Mouse (Mus musculus) spleen, adult 2 months (tissue): ENCODE results near the gene Iqcg. TPM values are rescaled to one million over a fixed set of nuclear protein-coding genes. Genes with fewer than 3 reads are reported as not detected.

Experiments
- DNase-seq, 2 experiments: peaks; one replicate each; pipeline versions ENCODE4 v3.0.0 to v3.0.0-alpha.2; 2012 to 2021; ENCODE audit warnings: low spot score in 2 of 2, low read depth in 1 of 2
- H3K27ac ChIP-seq: fragments of 200-500 bp; 2 replicates; pipeline ENCODE4 v1.5.1; 2012; ENCODE audit warnings: low read length, inconsistent platforms; ENCODE audit not compliant: insufficient read depth
- H3K27me3 ChIP-seq: fragments of 200-500 bp; 2 replicates; pipeline ENCODE4 v1.6.1; 2012; ENCODE audit warnings: mild to moderate bottlenecking, moderate library complexity, low read length, inconsistent platforms; ENCODE audit not compliant: control insufficient read depth, insufficient read depth
- H3K36me3 ChIP-seq: fragments of 200-500 bp; 2 replicates; pipeline ENCODE4 v1.6.1; 2012; ENCODE audit warnings: mild to moderate bottlenecking, low read length, inconsistent platforms; ENCODE audit not compliant: control insufficient read depth, insufficient read depth
- H3K4me1 ChIP-seq: fragments of 200-500 bp; 2 replicates; pipeline ENCODE4 v1.6.1; 2011; ENCODE audit warnings: inconsistent platforms; ENCODE audit not compliant: control insufficient read depth, insufficient read depth, insufficient read length
- H3K4me3 ChIP-seq: fragments of 200-500 bp; 2 replicates; pipeline ENCODE4 v1.5.1; 2011; ENCODE audit warnings: mild to moderate bottlenecking, inconsistent platforms; ENCODE audit not compliant: insufficient read depth, insufficient read length; ENCODE audit errors: extremely low read depth
- CTCF ChIP-seq: fragments of 200-500 bp; IDR thresholded peaks from 2 replicates; pipeline ENCODE4 v1.5.1; 2011; ENCODE audit warnings: mild to moderate bottlenecking, inconsistent platforms; ENCODE audit not compliant: insufficient read depth, insufficient read length, insufficient replicate concordance; ENCODE audit errors: extremely low read depth
- POLR2A ChIP-seq: fragments of 200-500 bp; IDR thresholded peaks from 2 replicates; pipeline ENCODE4 v1.6.1; 2011; ENCODE audit warnings: low read depth, low read length, inconsistent platforms
- WGBS: fragments of 180-500 bp; shearing (Covaris S2); methylation state at CpG from one replicate; pipeline ENCODE4 v1.1.7; 2018; 5-methylcytosine and 5-hydroxymethylcytosine counted together
- polyA plus RNA-seq: library from polyadenylated mRNA; depleted of rRNA; stranded (reverse); fragments of >200 nt; gene quantifications from 2 replicates; pipeline ENCODE4 v1.2.3, GENCODE M21; 2012

Iqcg gene
- polyA plus RNA-seq, 1 experiment = 0.05 TPM

DNA sequence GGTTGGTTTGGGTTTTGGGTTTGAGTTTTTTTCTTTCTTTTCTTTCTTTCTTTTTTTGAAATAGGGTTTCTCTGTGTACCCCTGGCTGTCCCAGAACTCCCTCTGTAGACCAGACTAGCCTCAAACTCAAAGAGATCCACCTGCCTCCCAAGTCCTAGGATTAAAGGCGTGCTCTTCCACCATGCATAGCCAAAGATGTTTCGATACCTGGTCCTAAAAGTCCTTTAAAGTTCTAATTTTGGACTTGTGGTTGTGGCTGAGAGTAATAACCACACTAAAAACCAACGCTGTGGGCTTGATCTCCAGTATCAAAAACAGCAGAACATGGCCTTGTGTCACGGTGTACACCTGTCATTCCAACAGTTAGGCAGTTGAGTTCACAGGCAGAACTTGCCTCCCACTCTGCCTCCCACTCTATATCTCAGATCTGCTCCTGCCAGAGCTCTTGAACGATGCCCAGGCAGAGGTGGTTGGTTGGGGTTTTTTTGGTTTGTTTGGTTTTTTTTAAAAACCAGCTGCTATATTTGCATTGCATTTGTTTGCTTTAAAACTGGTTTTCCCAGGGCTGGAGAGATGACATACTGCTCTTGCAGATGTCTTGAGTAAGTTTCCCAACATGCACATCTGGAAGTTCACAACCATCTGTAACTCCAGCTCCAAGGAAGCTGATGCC, 38.2 kb downstream of the Iqcg start:
- no peak for DNase-seq
- H3K27me3 ChIP-seq = no peaks in the 10 kb centered on the region
- H3K36me3 ChIP-seq = peaks cover 17% of the 10 kb centered on the region

DNA sequence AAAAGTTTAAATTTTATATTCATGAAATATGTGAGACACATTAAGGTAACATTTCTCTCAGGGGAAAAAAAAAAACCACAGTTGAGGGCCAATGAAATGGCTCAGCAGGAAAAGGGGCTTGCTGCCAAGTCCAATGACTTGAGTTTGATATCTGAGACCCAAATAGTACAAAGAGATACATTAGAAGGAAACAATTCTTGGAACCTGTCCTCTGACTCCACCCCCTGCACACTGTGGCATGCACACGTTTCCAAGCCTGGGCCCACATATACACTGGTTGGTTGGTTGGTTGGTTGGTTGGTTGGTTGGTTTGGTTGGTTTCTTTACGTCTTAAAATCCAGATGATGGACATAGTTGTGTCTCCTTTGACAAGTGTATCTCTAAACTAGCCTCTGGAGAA, 40.0 kb downstream of the Iqcg start:
- H3K27me3 ChIP-seq = no peaks in the 10 kb centered on the region
- H3K36me3 ChIP-seq = peaks cover 22% of the 10 kb centered on the region
- H3K27ac ChIP-seq = no peak overlapping the region
- WGBS = 70% methylated on average over 2 of the region's 2 CpGs
- DNase-seq = no peak
- no peak for TF ChIP-seq CTCF
- no peak for TF ChIP-seq POLR2A
- H3K4me1 ChIP-seq = no peaks in the 10 kb centered on the region; the same call in 1 of the 2 replicates
- H3K4me3 ChIP-seq = no peak overlapping the region

More for the DNA sequence above, 38.2 kb downstream of the Iqcg start:
- 40% methylated on average over 5 of the region's 5 CpGs for WGBS
- Histone ChIP-seq H3K4me1 (no peaks in the 10 kb centered on the region; the same call in 1 of the 2 replicates), H3K27ac (no peak overlapping the region), H3K4me3 (no peak overlapping the region)
- TF ChIP-seq POLR2A (no peak), CTCF (no peak)

DNA sequence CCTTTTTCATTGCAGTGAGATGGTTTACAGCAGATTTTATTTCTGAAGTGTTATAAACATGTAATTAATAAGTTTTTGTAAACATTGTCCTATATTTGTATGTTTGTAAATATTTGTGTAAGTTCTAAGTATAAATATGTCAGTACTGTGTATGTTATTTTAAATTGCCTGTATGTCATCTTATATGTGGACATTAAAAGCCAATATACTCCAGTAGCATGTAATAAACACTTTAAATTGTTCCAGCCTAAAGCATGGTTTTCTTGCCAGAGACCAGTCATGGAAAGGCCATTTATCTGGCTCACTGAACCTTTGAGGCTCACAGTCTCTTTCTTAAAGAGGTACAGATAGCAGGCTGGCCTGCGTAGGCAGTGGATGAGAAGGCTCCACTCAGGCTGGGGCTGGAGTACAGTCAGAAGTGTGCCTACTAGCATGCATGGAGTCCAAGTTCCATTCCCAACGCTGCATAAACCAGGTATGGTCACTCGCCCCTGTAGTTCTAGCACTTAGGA, 40.6 kb downstream of the Iqcg start:
- Histone ChIP-seq H3K36me3 (peaks cover 24% of the 10 kb centered on the region), H3K4me1 (no peaks in the 10 kb centered on the region; the same call in 1 of the 2 replicates), H3K4me3 (no peak overlapping the region), H3K27ac (no peak overlapping the region), H3K27me3 (no peaks in the 10 kb centered on the region)
- 88% methylated on average over 3 of the region's 3 CpGs for WGBS
- no peak for TF ChIP-seq POLR2A
- no peak for TF ChIP-seq CTCF
- DNase-seq = no peak

DNA sequence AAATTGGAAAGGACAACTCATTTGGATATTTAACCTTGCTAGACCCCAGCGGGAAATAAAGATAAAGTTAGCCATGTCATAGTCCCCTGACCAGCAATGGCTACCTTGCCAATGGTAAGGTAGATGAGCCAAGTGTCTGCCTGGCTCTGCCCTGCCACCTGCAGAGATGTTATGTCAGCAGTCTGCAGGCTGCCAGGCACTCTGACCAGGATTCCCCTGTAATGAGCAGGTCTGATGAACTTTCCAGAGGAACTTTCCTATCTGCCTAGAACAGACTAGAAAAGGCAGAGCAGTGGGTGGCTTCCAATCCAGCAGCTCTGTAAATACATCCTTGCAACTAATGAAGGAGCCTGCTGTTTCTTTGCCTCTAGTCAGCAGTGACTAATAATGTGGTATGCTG, 41.1 kb downstream of the Iqcg start:
- Histone ChIP-seq H3K36me3 (peaks cover 27% of the 10 kb centered on the region), H3K27me3 (no peaks in the 10 kb centered on the region), H3K27ac (no peak overlapping the region), H3K4me1 (no peaks in the 10 kb centered on the region; the same call in 1 of the 2 replicates), H3K4me3 (no peak overlapping the region)
- DNase-seq = no peak
- no peak for TF ChIP-seq POLR2A
- no peak for TF ChIP-seq CTCF
- 94% methylated on average over 1 of the region's 1 CpGs for WGBS

DNA sequence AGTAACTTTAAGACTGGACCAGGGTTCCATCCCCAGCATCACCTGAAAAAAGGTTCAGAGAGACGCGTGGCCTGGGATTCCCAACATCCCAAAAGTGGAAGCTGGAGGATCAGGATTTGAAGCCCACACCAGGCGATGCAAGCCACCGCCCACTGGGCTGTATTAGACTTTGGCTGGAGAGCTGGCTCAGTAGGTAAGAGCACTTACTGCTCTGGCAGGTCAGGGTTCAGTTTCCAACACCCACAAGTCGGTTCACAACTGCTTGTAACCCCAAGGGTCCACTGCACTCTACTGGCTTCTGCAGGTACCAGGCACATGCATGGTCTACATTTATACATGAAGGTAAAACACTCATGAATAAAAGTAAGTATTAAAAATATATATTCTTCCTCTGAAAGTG, 42.2 kb downstream of the Iqcg start:
- WGBS = 96% methylated on average over 5 of the region's 5 CpGs
- no peak overlapping the region for H3K27ac ChIP-seq
- peaks cover 31% of the 10 kb centered on the region for H3K36me3 ChIP-seq
- DNase-seq = no peak
- H3K27me3 ChIP-seq = no peaks in the 10 kb centered on the region
- no peak overlapping the region for H3K4me3 ChIP-seq
- H3K4me1 ChIP-seq = no peaks in the 10 kb centered on the region; the same call in 1 of the 2 replicates
- TF ChIP-seq POLR2A (no peak), CTCF (no peak)

DNA sequence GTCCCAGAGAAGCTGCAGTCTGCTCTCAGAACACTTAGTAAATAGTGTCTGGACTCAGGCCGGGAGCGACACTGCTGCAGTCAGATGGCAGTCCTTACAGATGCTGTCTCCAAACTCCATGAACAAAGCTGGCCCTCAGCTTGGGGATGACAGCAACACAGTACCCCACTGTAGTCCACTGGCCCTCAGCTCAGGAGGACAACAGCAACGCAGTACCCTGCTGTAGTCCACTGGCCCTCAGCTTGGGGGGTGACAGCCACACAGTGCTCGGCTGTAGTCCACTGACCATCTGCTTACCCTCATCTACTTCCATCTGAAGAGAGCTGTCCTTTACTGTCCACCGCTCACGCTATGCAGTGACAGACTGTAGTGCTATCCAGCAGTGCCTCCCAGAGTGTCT, 45.9 kb downstream of the Iqcg start:
- TF ChIP-seq CTCF (no peak), POLR2A (no peak)
- no peak overlapping the region for H3K27ac ChIP-seq
- no peak for DNase-seq
- H3K4me1 ChIP-seq = no peaks in the 10 kb centered on the region
- peaks cover 50% of the 10 kb centered on the region for H3K36me3 ChIP-seq
- no peaks in the 10 kb centered on the region for H3K27me3 ChIP-seq
- WGBS = 93% methylated on average over 6 of the region's 6 CpGs
- H3K4me3 ChIP-seq = no peak overlapping the region

DNA sequence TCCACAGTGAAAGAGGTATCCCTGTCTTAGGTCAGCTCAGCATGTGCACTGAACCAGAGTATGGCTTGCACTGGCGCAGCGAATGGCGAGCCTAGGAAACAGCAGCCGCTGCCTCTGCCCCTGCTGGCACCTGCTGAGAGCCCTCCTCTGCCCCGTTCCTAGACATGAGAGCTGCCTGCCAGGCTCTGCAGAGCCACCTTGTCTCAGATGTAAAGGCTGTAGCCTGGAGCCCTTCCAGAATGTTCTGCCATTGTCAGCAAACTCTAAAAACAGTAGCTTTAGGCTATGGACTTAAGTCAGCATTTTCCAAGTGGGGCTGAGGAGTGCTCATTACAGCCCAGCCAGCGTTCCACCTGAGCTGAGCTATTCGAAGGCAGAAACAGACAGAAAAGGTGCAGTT, 48.6 kb downstream of the Iqcg start:
- DNase-seq = no peak
- H3K4me3 ChIP-seq = no peak overlapping the region
- no peak overlapping the region for H3K27ac ChIP-seq
- 94% methylated on average over 7 of the region's 7 CpGs for WGBS
- peaks cover 40% of the 10 kb centered on the region for H3K36me3 ChIP-seq
- TF ChIP-seq POLR2A (no peak), CTCF (no peak)
- no peaks in the 10 kb centered on the region for H3K27me3 ChIP-seq
- H3K4me1 ChIP-seq = no peaks in the 10 kb centered on the region
